Mouse (Mus musculus) gastrocnemius, adult 18-20 months (tissue): Measurements from ENCODE around the gene Gm20708. TPM values are rescaled to one million over a fixed set of nuclear protein-coding genes. Genes with fewer than 3 reads are reported as not detected.

Experiments
- DNase-seq: peaks from one replicate; pipeline ENCODE4 v3.0.0; 2021; ENCODE audit warnings: low spot score
- long read RNA-seq, 2 experiments: library from polyadenylated mRNA; stranded (forward); transcript quantifications; one replicate each; pipeline ENCODE4 v2.0.0; 2021
- total RNA-seq, 2 experiments: library from RNA; stranded (reverse); gene quantifications; 2 replicates each; pipeline ENCODE4 v1.2.3; 2021

Gene Gm20708
- total RNA-seq, result under 1 TPM; 0.47 to 0.68 TPM
- long read RNA-seq, experiment 1, partial matches to known transcripts, result 2 of 11 reads
- long read RNA-seq, experiment 1, other reads (novel, unspliced or antisense), result 9 of 11 reads
- long read RNA-seq, experiment 2, partial matches to known transcripts, result 1 of 10 reads
- long read RNA-seq, experiment 2, other reads (novel, unspliced or antisense), result 9 of 10 reads

DNA sequence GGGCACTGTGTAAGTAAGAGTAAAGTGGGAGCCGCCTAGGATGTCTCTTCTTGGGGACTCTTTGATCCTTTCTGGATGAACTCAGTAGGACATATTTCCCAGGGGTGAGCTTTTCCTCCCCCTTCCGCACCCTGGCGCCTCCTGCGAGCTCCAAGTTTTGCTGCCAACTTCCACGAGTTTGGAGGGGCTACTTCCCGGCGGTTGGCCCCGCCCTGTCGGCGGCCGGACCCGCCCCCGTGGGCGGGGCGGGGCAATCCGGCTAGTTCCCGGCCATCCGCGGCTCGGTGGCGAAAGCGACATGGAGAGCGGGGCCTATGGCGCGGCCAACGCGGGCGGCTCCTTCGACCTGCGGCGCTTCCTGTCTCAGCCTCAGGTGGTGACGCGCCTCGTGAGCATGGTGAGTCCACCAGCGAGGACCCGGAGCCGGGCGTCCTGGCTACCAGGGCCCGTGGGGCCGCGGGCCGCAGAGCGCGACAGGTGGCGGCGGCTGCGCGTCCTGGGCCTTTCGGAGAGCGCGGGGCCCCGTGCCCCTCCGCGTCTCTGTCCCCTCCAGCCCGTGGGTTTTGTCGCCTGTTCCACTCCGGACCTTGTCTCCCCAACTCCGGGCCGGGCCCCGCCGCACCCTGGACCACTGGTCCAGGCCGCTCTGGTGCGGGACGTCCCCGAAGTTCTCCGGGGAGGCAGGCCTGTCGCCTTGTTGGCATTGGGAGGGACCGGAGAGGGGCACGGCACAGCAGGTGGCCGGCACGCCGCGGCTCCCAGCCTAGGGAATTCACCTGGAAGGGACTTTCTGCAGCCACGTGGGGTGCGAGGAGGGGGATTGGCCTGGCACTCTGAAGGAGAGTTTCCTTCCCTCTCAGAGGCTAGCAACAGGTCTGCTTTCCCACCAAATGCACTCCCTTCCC lies at the start of gene Gm20708, which contains the start of gene Syngr2:
Gene Gm20708, plus strand, starts transcription at position 262 of the 905 bp plus-strand sequence.
Gene Syngr2, plus strand, starts transcription at position 262 of the 905 bp plus-strand sequence.
- peak; percentile 72 for DNase-seq

DNA sequence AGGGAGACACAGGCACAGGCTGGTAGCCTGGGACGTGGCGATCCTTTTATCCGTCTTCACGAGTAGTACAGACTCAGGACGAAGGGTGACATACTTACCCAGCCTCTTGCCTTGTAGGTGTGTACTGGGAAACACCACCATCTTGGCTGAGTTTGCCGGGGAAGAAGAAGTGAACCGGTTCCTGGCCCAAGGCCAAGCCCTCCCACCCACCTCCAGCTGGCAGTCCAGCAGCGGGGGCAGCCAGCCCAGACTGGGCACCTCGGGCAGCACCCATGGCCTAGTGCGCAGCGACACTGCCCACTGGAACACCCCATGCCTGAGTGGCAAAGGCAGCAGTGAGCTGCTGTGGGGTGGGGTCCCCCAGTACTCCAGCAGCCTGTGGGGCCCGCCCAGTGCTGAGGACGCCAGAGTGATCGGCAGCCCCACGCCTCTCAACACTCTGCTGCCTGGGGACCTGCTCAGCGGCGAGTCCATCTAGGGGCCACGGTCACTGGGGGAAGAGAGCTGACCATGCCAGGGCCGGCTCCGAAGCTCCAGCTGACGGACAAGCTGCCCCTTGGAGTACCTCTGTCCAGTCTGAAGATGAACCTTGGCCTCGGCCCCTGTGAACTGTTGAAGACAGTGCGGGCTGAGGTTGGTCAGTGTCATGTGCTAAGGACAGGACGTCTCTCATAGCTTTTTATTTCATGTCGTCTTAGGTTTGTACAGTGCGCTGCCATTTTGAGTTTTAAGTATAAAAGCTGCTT lies 48.9 kb upstream of the Gm20708 start:
- DNase-seq, result no peak

DNA sequence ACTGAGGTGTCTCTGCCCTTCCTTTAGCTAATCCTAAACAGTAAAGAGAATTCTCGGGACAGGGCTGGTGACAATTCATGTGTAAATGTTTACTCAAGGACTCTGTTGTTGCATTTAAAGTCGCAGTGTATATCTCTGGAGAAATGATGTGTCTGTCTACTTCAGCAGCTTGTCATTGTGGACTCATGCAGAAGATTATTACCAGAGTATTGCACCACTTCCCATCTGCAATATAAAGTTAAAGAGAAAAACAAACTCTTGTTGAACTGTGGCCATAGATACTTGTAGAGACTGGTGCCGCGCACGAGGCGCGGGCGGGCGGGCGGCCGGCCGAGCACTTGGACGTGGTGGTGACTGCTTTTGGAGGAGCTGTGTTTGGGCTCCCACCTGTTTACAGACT lies 47.7 kb upstream of the Gm20708 start:
- DNase-seq, result no peak

GRCm38 (mm10) chr11:117762246-117762645 lies 47.2 kb upstream of the Gm20708 start:
- DNase-seq, result no peak

DNA sequence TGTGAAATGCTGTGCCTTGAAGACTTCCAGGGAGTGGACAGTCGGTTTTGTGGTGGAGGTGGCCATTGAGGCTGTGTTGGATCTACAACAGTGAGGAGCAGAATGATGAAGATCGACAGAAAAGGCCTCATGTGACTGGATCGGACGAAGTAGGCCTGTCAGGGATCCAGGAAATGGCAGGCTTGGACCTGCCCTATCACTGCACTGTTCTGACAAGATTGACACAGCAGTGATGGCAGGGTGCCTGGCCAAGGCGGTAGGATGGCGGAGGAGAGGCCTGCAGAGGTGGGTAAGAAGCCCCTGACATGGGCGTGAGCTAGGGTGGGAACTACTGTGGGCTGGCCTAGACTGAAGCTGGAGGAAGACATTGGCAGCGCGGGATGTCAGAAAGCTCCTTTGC lies 45.1 kb upstream of the Gm20708 start:
- DNase-seq, result no peak

GRCm38 (mm10) chr11:117765361-117765760 lies 44.1 kb upstream of the Gm20708 start:
- no peak for DNase-seq

DNA sequence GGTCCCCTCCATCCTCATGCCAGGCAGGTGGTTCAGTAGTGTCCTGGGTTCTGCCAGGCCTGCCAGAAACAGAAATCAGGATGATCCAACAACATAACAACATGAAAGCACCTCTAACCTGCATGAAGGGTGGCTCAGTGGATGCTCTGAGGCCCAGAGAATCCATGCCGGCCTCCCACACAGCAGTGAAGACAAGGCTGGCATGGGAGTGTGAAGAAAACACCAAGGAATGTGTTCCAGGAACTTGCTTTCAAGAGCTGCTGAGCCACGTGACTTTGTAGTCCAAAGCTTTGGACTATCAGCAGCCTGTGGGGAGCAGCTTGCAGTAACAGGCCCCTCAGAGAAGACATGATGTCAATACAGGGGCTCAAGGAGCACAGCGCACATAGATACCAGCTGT lies 43.2 kb upstream of the Gm20708 start:
- DNase-seq, result no peak

GRCm38 (mm10) chr11:117768725-117769682 lies 40.5 kb upstream of the Gm20708 start:
- DNase-seq, result no peak

DNA sequence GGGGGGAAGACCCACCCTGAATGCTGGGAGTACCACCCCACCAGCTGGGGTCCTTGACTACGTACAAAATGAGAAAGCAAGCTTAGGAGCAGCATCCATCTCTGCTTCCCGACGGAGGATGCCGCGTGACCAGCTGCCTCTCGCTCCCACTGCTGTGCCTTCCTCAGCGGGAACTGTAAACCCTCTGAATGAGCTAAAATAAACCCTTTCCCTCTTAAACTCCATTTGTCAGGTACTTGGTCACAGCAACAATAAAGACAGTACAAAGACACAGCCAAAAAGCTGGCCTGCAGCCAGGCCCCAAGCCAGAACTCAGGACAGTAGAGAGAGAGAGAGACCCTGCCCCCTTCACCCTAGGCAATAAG lies 39.8 kb upstream of the Gm20708 start:
- DNase-seq, result no peak

- no peak for DNase-seq
Measured at GRCm38 (mm10) chr11:117770407-117770806, 39.1 kb upstream of the Gm20708 start.

DNA sequence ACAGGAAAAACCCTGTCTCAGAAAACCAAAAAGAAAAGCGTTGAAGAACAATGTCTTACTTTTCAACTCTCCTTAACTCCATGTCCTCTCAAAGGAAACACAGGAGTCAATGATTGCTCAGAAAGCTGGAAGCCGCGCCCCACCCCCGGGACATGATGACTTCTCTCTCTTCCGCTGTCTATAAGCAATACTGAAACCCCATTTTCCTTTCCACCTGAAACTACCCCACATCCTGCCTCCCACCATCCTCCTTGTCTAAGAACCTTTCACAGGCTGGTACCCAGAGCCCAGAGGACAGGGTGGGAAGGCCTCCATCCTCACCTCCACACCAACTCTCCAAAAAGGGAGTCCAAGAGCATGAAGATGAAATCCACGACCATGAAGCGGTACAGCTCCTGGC lies 37.1 kb upstream of the Gm20708 start:
- no peak for DNase-seq

DNA sequence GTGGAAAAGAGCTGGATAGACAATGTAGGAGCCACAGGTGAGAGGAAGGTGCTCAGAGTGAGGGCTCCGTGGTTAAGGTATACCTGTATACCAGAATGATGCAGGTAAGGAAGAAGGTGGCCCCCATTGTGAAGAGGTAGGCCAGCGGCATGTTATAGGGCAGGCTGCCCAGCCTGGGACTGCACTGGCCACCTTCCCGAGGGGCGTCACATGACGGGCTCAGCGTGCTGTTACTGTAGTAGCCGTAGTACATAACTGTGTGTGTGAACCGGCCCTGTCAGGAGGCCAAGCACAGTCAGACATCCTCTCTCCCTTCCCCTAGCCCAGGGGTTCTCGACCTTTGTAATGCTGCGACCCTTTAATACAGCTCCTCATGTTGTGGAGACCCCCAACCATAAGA lies 34.5 kb upstream of the Gm20708 start:
- DNase-seq, result no peak

GRCm38 (mm10) chr11:117775540-117775939 lies 33.9 kb upstream of the Gm20708 start:
- DNase-seq, result no peak

DNA sequence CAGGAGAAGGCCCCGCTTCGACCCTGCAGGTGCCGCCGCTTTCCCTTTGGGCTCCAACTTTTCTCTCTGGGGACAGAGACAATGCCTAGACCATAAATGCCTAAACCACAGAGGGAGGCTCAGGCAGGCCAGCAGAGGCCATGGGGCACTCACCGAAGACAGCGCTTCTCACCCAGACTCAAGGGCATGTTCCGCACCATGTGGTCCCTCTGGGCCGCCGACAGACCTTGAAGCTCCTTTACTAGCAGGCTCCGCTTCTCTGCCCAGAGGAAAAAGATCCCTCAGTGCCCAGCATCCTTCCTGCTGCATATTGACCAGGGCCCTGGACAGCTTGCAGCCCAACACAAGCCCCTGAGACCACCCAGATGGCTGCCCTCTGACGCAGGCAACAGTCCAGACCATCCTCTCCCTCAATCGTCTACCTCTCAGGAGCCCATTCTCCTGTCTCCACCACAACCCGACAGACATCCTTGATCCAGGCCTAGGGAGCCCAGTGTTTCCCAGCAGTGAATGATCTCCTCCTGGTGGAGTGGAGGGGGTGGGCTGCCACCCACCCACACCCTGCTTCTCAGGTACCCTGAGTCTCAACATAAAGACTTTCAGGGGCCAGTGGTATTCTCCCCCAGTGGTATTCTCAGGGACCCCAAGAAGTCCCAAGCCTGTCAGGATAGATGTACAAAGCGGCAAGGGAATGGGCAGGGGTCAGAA lies 33.2 kb upstream of the Gm20708 start:
- no peak for DNase-seq

DNA sequence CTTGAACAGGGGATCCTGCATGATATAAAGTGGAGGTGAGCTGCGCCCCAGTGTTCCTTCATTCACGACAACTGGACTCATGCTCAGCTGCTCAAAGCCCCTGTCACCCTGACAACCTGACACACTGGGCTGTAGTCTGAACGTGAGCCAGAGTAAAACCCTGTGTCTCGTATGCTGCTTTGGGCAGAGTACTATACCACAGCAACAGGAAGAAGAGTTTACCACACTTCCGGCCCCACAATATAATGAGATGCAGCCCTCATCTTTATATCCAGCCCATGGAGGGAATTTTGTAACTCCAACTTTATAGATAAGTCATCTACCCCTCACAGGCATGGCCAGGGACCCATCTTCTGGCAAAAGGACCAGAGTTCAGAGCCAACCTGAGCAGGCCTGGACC lies 32.4 kb upstream of the Gm20708 start:
- no peak for DNase-seq

GRCm38 (mm10) chr11:117778031-117778430 lies 31.4 kb upstream of the Gm20708 start:
- DNase-seq, result no peak

GRCm38 (mm10) chr11:117778851-117779433 lies 30.5 kb upstream of the Gm20708 start:
- no peak for DNase-seq

DNA sequence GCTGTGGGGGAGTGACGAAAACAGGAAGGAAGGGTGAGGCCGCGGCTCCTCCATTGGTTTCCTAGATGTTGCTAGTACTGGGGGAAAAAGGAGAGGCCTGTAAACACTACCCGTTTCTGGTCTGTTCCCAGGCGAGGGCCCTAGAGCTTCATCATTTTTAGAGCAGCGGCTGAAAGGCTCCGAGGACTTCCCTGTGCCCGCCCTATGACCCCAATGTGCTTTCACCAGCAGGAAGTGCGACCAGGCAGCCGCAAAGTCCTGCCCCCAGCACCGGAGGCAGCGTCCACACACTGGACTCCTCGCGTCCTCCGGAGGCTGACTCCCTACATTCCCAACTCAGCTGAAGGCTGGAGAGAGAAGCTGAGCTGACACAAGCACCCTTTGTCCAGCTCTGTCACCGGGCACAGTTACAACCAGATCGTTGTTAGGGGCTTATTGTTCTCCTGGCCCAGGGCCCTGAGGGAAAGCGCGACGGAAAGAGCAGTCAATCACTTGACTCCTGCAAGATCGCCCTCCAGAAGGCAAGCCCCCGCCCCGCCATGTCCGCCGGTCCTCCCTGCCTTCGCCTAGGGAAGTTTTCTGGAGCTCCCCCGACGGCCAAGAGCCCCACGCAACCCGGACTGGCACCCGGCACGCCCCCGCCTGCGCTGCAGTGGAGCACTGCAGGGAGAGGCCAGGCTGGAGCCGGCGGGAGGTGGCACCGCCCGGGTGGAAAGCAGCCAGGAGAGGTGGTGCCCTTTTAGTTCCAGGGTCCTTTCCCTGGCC lies 29.9 kb upstream of the Gm20708 start:
- peak; percentile 68 for DNase-seq

DNA sequence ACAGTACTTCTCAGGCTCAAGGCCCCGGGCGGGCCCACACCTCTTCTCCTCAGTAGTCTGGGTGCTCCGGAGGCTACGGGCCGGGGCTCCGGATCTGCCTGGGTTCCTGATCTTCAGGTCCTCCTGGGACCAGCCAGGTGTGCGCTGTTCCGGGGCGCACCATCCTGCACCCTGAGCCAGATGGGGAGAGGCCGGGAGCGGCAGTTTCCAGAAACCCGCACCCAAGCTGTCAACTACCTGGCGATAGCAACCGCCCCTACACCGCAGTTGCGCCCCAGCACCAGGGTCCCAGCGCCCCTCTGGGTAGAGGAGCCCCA lies 29.3 kb upstream of the Gm20708 start:
- DNase-seq, result no peak
